In genomic region chr15:94082369-94082768, GRCm38 (mm10) we compare ENCODE assay signal across 22 mouse cellular contexts.
A peak's percentile ranks its signal among the peaks of the same experiment; 100 is the strongest.
DNase-seq lines count a peak whose midpoint lies in the region; ATAC-seq lines count a peak whose summit lies in the region.
"Had no signal": no experiment of that assay in that cellular context is flagged by ENCODE, and none has a peak within 500 bp of the region (broad histone marks: within the 10 kb centered on the region; RNA-seq: fewer than 3 reads in every experiment).

No protein-coding gene starts in this region.

- H3K4me1 ChIP-seq in kidney, embryonic 14.5 days (ENCODE audit: control insufficient read depth, insufficient read depth, low read length), result no peaks in the 10 kb centered on the region
- H3K4me1 ChIP-seq in kidney, embryonic 16.5 days (ENCODE audit: insufficient read depth, low read length), result no peaks in the 10 kb centered on the region
- no peaks in the 10 kb centered on the region for H3K4me1 ChIP-seq in forebrain, embryonic 16.5 days (replicated peaks; ENCODE audit: control insufficient read depth, insufficient read depth, low read length)
- H3K4me1 ChIP-seq: forebrain, embryonic 10.5 days; forebrain, embryonic 13.5 days; hindbrain, embryonic 12.5 days had no signal

- H3K27ac ChIP-seq in kidney, embryonic 14.5 days (ENCODE audit: low read depth, low read length), result no peak overlapping the region
- no peak overlapping the region for H3K27ac ChIP-seq in kidney, embryonic 16.5 days (ENCODE audit: low read length)
- H3K27ac ChIP-seq in forebrain, embryonic 16.5 days (ENCODE audit: low read length), result no peak overlapping the region
- H3K27ac ChIP-seq: forebrain, embryonic 10.5 days; forebrain, embryonic 13.5 days; gastrocnemius, adult 2 months; hindbrain, embryonic 12.5 days had no signal

- no peaks in the 10 kb centered on the region for H3K27me3 ChIP-seq in kidney, embryonic 14.5 days (ENCODE audit: control insufficient read depth, insufficient read depth, low read length)
- no peaks in the 10 kb centered on the region for H3K27me3 ChIP-seq in kidney, embryonic 16.5 days (ENCODE audit: insufficient read depth, low read length)
- no peaks in the 10 kb centered on the region for H3K27me3 ChIP-seq in forebrain, embryonic 16.5 days (replicated peaks; ENCODE audit: control insufficient read depth, insufficient read depth, low read length)
- H3K27me3 ChIP-seq: forebrain, embryonic 13.5 days; hindbrain, embryonic 12.5 days had no signal

- no peak overlapping the region for H3K4me2 ChIP-seq in kidney, embryonic 14.5 days (replicated peaks; ENCODE audit: low read depth, low read length)
- H3K4me2 ChIP-seq in kidney, embryonic 16.5 days (replicated peaks; ENCODE audit: low read depth, low read length), result no peak overlapping the region
- H3K4me2 ChIP-seq in forebrain, embryonic 16.5 days (ENCODE audit: low read length), result no peak overlapping the region
- H3K4me2 ChIP-seq: forebrain, embryonic 13.5 days; heart, embryonic 11.5 days; hindbrain, embryonic 12.5 days had no signal

- no peak overlapping the region for H3K4me3 ChIP-seq in kidney, embryonic 14.5 days (ENCODE audit: low read length)
- H3K4me3 ChIP-seq in kidney, embryonic 16.5 days (ENCODE audit: low read length), result no peak overlapping the region
- no peak overlapping the region for H3K4me3 ChIP-seq in forebrain, embryonic 16.5 days (replicated peaks; ENCODE audit: low read length)
- H3K4me3 ChIP-seq: forebrain, embryonic 10.5 days; forebrain, embryonic 13.5 days; gastrocnemius, adult 2 months; hindbrain, embryonic 12.5 days had no signal

- WGBS in kidney, embryonic 14.5 days, result 51% methylated on average over 4 of the region's 4 CpGs
- 43% methylated on average over 4 of the region's 4 CpGs for WGBS in kidney, embryonic 16.5 days
- WGBS in forebrain, embryonic 16.5 days, result 90% methylated on average over 4 of the region's 4 CpGs

- H3K36me3 ChIP-seq in kidney, embryonic 14.5 days (ENCODE audit: control insufficient read depth, insufficient read depth, low read length), result no peaks in the 10 kb centered on the region
- H3K36me3 ChIP-seq in kidney, embryonic 16.5 days (ENCODE audit: insufficient read depth, low read length), result no peaks in the 10 kb centered on the region
- H3K36me3 ChIP-seq in forebrain, embryonic 16.5 days (ENCODE audit: control insufficient read depth, insufficient read depth), result no peaks in the 10 kb centered on the region
- H3K36me3 ChIP-seq: forebrain, embryonic 10.5 days; hindbrain, embryonic 12.5 days had no signal

- peak; percentile 20 for DNase-seq in kidney, adult 11 months
- DNase-seq in kidney, adult 9 months, result peak; percentile 76
- no peak for DNase-seq in kidney, postnatal 14 days
- peak; percentile 28 to 29 for DNase-seq in kidney, postnatal 36 days
- DNase-seq in adrenal gland, postnatal 25 days, result no peak
- DNase-seq: adrenal gland, adult 8-10 months; adrenal gland, postnatal 36 days; cerebellum, adult 18-20 months; cerebellum, adult 9-10 months; cerebellum, postnatal 14 days; forebrain, postnatal 0 days; gastrocnemius, adult 2 months; gastrocnemius, postnatal 14 days; heart, adult 11 months had no signal

- H3K9me3 ChIP-seq in kidney, embryonic 14.5 days (ENCODE audit: control insufficient read depth, low read length), result no peaks in the 10 kb centered on the region
- no peaks in the 10 kb centered on the region for H3K9me3 ChIP-seq in kidney, embryonic 16.5 days (ENCODE audit: low read length)
- no peaks in the 10 kb centered on the region for H3K9me3 ChIP-seq in forebrain, embryonic 16.5 days (ENCODE audit: control insufficient read depth, low read length)
- H3K9me3 ChIP-seq: forebrain, embryonic 10.5 days; forebrain, embryonic 13.5 days; hindbrain, embryonic 12.5 days had no signal

- no peak overlapping the region for H3K9ac ChIP-seq in kidney, embryonic 14.5 days (ENCODE audit: low read depth, low read length)
- no peak overlapping the region for H3K9ac ChIP-seq in kidney, embryonic 16.5 days (replicated peaks; ENCODE audit: low read length)
- no peak overlapping the region for H3K9ac ChIP-seq in forebrain, embryonic 16.5 days (replicated peaks; ENCODE audit: low read depth, low read length)
- H3K9ac ChIP-seq: forebrain, embryonic 13.5 days; forebrain, postnatal 0 days; hindbrain, embryonic 12.5 days had no signal

- ATAC-seq in kidney, embryonic 14.5 days (ENCODE audit: low FRiP score, low TSS enrichment), result no peak
- peak; percentile 65 for ATAC-seq in kidney, embryonic 16.5 days (ENCODE audit: low FRiP score, low TSS enrichment)
- no peak for ATAC-seq in forebrain, embryonic 16.5 days
- ATAC-seq: activated CD4-positive, CD25-positive, alpha-beta regulatory T cell, adult 4 months; forebrain, embryonic 13.5 days; forebrain, postnatal 0 days had no signal

Comparison
In these comparisons a context has a peak if more than half of its experiments do, and no peak if none do; other contexts are left out.
1. DNase-seq: peak in kidney, adult 11 months (single experiment), kidney, adult 9 months (single experiment) and kidney, postnatal 36 days (2 of 2); none in kidney, postnatal 14 days (single experiment) and adrenal gland, postnatal 25 days (single experiment).